Mouse (Mus musculus) olfactory bulb, adult 2 months (tissue): Measurements from ENCODE around the gene Nox1.

ENCODE experiments used
- CTCF ChIP-seq: fragments of 200-500 bp; IDR thresholded peaks from 2 replicates; pipeline ENCODE4 v1.5.1; 2012; ENCODE audit warnings: low read depth, mild to moderate bottlenecking, low read length, moderate library complexity; ENCODE audit not compliant: insufficient read depth
- POLR2A ChIP-seq: fragments of 200-500 bp; IDR thresholded peaks from 2 replicates; pipeline ENCODE4 v1.6.1; 2012; ENCODE audit warnings: mild to moderate bottlenecking, low read depth, low read length, moderate library complexity; ENCODE audit not compliant: insufficient read depth

- TF ChIP-seq CTCF (no peak), POLR2A (no peak)
Observed at GRCm38 (mm10) chrX:134056897-134057296, 164.9 kb downstream of the Nox1 start.
